23 mouse cellular contexts compared by ENCODE assay signal in genomic region chr6:75542247-75542700, GRCm38 (mm10).
DNase-seq lines count a peak whose midpoint lies in the region; ATAC-seq lines count a peak whose summit lies in the region.
"Had no signal": no experiment of that assay in that cellular context is flagged by ENCODE, and none has a peak within 500 bp of the region (broad histone marks: within the 10 kb centered on the region; RNA-seq: fewer than 3 reads in every experiment).

No protein-coding gene starts in this region.

- no peak for DNase-seq in kidney, postnatal 10 days
- DNase-seq in telencephalon, adult 2 months (ENCODE audit: low read depth, low spot score), result peak; percentile 1
- no peak for DNase-seq in heart, adult 9 months (ENCODE audit: low spot score in 2 of 2)
- DNase-seq in heart, adult 8-10 months (ENCODE audit: low spot score), result no peak
- DNase-seq: adrenal gland, postnatal 14 days; cerebellum, adult 9-11 months; gastrocnemius, postnatal 10 days; heart, adult 18-20 months; kidney, adult 9 months; right cerebral cortex, postnatal 14 days; thymus, postnatal 36 days had no signal

- no peak overlapping the region for H3K9ac ChIP-seq in kidney, embryonic 15.5 days
- no peak overlapping the region for H3K9ac ChIP-seq in neural tube, embryonic 13.5 days
- H3K9ac ChIP-seq in neural tube, embryonic 15.5 days (replicated peaks), result no peak overlapping the region
- H3K9ac ChIP-seq in forebrain, embryonic 16.5 days (replicated peaks; ENCODE audit: low read depth, low read length), result no peak overlapping the region
- H3K9ac ChIP-seq: limb, embryonic 12.5 days; liver, embryonic 14.5 days; stomach, embryonic 15.5 days had no signal

- H3K4me2 ChIP-seq in kidney, embryonic 15.5 days, result no peak overlapping the region
- no peak overlapping the region for H3K4me2 ChIP-seq in neural tube, embryonic 13.5 days
- no peak overlapping the region for H3K4me2 ChIP-seq in neural tube, embryonic 15.5 days
- no peak overlapping the region for H3K4me2 ChIP-seq in forebrain, embryonic 16.5 days (ENCODE audit: low read length)
- H3K4me2 ChIP-seq: limb, embryonic 12.5 days; stomach, embryonic 15.5 days had no signal

- no peaks in the 10 kb centered on the region; the same call in 1 of the 2 replicates for H3K4me1 ChIP-seq in kidney, embryonic 15.5 days
- H3K4me1 ChIP-seq in neural tube, embryonic 13.5 days (replicated peaks), result no peaks in the 10 kb centered on the region
- H3K4me1 ChIP-seq in neural tube, embryonic 15.5 days, result peaks cover 5% of the 10 kb centered on the region; the same call in 1 of the 2 replicates
- peaks cover 4% of the 10 kb centered on the region; the same call in 1 of the 2 replicates for H3K4me1 ChIP-seq in forebrain, embryonic 16.5 days (replicated peaks; ENCODE audit: control insufficient read depth, insufficient read depth, low read length)
- H3K4me1 ChIP-seq: hindbrain, embryonic 10.5 days; limb, embryonic 12.5 days; stomach, embryonic 15.5 days had no signal

- 14% methylated on average over 1 of the region's 1 CpGs for WGBS in kidney, embryonic 15.5 days
- 21% methylated on average over 1 of the region's 1 CpGs for WGBS in neural tube, embryonic 13.5 days
- 25% methylated on average over 1 of the region's 1 CpGs for WGBS in neural tube, embryonic 15.5 days
- WGBS in forebrain, embryonic 16.5 days, result 14% methylated on average over 1 of the region's 1 CpGs

- ATAC-seq in kidney, embryonic 15.5 days (replicated peaks; ENCODE audit: low FRiP score), result 0 out of 2 replicates have a peak, but pooled peaks have one; percentile 11
- peak; percentile 56; the same call in 1 of the 2 replicates for ATAC-seq in neural tube, embryonic 13.5 days (ENCODE audit: low read depth)
- no peak; the same call in 1 of the 2 replicates for ATAC-seq in neural tube, embryonic 15.5 days (ENCODE audit: low FRiP score)
- peak; percentile 90 for ATAC-seq in forebrain, embryonic 16.5 days
- ATAC-seq: activated CD4-positive, CD25-positive, alpha-beta regulatory T cell, adult 4 months; inflammation-experienced regulatory T-cells, adult 6 months had no signal

- H3K27ac ChIP-seq in kidney, embryonic 15.5 days, result no peak overlapping the region
- no peak overlapping the region for H3K27ac ChIP-seq in neural tube, embryonic 13.5 days (replicated peaks)
- no peak overlapping the region for H3K27ac ChIP-seq in neural tube, embryonic 15.5 days (replicated peaks)
- H3K27ac ChIP-seq in forebrain, embryonic 16.5 days (ENCODE audit: low read length), result no peak overlapping the region
- H3K27ac ChIP-seq: hindbrain, embryonic 10.5 days; left cerebral cortex, adult 2 months; limb, embryonic 12.5 days; liver, embryonic 14.5 days; stomach, embryonic 15.5 days had no signal

- no peaks in the 10 kb centered on the region for H3K27me3 ChIP-seq in kidney, embryonic 15.5 days
- no peaks in the 10 kb centered on the region for H3K27me3 ChIP-seq in neural tube, embryonic 13.5 days
- H3K27me3 ChIP-seq in neural tube, embryonic 15.5 days (replicated peaks), result no peaks in the 10 kb centered on the region
- H3K27me3 ChIP-seq in forebrain, embryonic 16.5 days (replicated peaks; ENCODE audit: control insufficient read depth, insufficient read depth, low read length), result no peaks in the 10 kb centered on the region
- H3K27me3 ChIP-seq: limb, embryonic 12.5 days; stomach, embryonic 15.5 days had no signal

- H3K9me3 ChIP-seq in kidney, embryonic 15.5 days (replicated peaks), result no peaks in the 10 kb centered on the region
- H3K9me3 ChIP-seq in neural tube, embryonic 13.5 days, result no peaks in the 10 kb centered on the region
- no peaks in the 10 kb centered on the region for H3K9me3 ChIP-seq in neural tube, embryonic 15.5 days (replicated peaks)
- H3K9me3 ChIP-seq in forebrain, embryonic 16.5 days (ENCODE audit: control insufficient read depth, low read length), result no peaks in the 10 kb centered on the region
- H3K9me3 ChIP-seq: hindbrain, embryonic 10.5 days; limb, embryonic 12.5 days; stomach, embryonic 15.5 days had no signal

- H3K4me3 ChIP-seq in kidney, embryonic 15.5 days (replicated peaks), result no peak overlapping the region
- H3K4me3 ChIP-seq in neural tube, embryonic 13.5 days, result no peak overlapping the region
- H3K4me3 ChIP-seq in neural tube, embryonic 15.5 days (replicated peaks), result no peak overlapping the region
- no peak overlapping the region for H3K4me3 ChIP-seq in forebrain, embryonic 16.5 days (replicated peaks; ENCODE audit: low read length)
- H3K4me3 ChIP-seq: hindbrain, embryonic 10.5 days; left cerebral cortex, adult 2 months; limb, embryonic 12.5 days; myocyte; stomach, embryonic 15.5 days had no signal

- H3K36me3 ChIP-seq in kidney, embryonic 15.5 days, result no peaks in the 10 kb centered on the region
- no peaks in the 10 kb centered on the region for H3K36me3 ChIP-seq in neural tube, embryonic 13.5 days
- no peaks in the 10 kb centered on the region for H3K36me3 ChIP-seq in neural tube, embryonic 15.5 days
- no peaks in the 10 kb centered on the region for H3K36me3 ChIP-seq in forebrain, embryonic 16.5 days (ENCODE audit: control insufficient read depth, insufficient read depth)
- H3K36me3 ChIP-seq: hindbrain, embryonic 10.5 days; limb, embryonic 12.5 days; stomach, embryonic 15.5 days had no signal
